Mouse (Mus musculus) heart, postnatal 4 days (tissue): ENCODE results near the gene Mrpl54. TPM values are rescaled to one million over a fixed set of nuclear protein-coding genes. Genes with fewer than 3 reads are reported as not detected.
A peak's percentile ranks its signal among the peaks of the same experiment; 100 is the strongest.
"Not testable (repeated sequence)": the region's sequence is repeated elsewhere in the genome, so short reads cannot be mapped to it uniquely, and the experiment has no call there.

Source experiments
- DNase-seq: peaks from one replicate; pipeline ENCODE4 v3.0.0; 2021
- microRNA-seq, 2 experiments: library from miRNA; unstranded; fragments of <30 nt; microRNA quantifications; one replicate each; pipeline ENCODE4 v1.2.0; 2021 to 2022
- total RNA-seq, 2 experiments: library from RNA; stranded (reverse); gene quantifications; 2 replicates each; pipeline ENCODE4 v1.2.3; 2021

Gene Mrpl54
- total RNA-seq, 2 experiments from 2014 or later, result 118 to 125 TPM

DNA sequence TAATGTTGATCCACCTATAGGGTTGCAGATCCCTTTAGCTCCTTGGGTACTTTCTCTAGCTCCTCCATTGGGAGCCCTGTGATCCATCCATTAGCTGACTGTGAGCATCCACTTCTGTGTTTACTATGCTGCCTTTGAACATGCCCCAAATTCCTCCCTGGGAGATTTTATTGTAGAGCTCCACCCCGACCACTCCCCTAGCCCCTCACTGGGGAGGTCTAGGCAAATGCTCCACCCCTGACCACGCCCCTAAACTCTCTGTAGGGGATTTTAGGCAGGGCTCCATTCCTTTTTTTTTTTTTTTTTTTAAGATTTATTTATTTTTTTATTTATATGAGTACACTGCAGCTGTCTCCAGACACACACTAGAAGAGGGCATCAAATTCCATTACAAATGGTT lies 43.0 kb downstream of the Mrpl54 start:
- not testable (repeated sequence) for DNase-seq

GRCm38 (mm10) chr10:81221402-81222015 lies 45.2 kb downstream of the Mrpl54 start:
- no peak for DNase-seq

DNA sequence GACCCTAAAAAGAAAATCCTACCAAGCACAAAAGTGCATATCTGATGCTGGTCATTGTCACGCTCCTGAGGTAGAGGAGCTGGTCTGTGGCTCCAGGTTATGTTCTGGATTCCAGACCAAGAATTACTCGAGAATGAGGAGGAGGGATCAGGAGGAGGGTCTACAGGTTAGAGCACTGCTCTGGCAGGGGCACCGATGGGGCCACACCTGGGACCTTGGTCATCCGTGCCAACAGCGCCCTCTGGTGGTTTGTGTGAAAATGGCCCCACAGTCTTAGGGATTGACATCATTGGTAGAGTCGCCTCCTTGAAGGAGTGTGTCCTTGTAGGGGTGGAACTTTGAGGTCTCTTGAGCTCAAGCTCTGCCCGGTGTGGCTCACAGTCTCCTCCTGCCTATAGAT lies 48.8 kb downstream of the Mrpl54 start:
- peak; percentile 81 for DNase-seq

GRCm38 (mm10) chr10:81217267-81217666 lies 49.5 kb downstream of the Mrpl54 start:
- DNase-seq, result peak; percentile 47

DNA sequence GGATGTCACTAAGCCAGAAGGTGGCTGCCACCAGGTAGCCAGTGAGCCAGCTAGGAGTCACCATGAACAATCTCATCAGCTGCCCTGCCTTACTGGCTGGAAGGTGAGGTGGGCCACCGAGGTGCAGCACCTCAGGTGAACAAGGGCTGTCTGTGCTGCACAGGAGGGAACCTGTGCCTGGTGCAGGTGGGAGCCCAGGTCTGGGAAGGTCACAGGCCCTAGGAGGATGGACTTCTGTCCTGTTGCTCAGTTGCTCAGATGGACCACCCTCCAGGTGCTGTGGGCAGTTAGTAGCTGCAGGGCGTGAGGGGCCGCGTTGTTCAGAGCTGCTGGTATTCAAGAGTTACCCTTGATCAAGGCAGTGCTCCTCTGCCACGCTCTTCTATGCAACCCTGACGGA lies 49.9 kb downstream of the Mrpl54 start:
- DNase-seq, result no peak

- DNase-seq, result no peak
These were observed 50.5 kb downstream of the Mrpl54 start for GRCm38 (mm10) chr10:81216260-81216659.

Small RNAs within 50 kb of the gene (microRNA-seq; reads per million reads assigned to microRNA genes)
- 22.5 to 23.9 reads per million in 2 experiments for gene Mir3057

Other genes with a start within 250 kb of the Mrpl54 start
- not detected for gene Diras1, start 241.3 kb downstream of the Mrpl54 start, total RNA-seq
- gene Slc39a3, start 229.5 kb downstream of the Mrpl54 start, total RNA-seq, result 1 to 10 TPM; 7.6 to 7.8 TPM
- 100 to 1,000 TPM; 102 to 103 TPM for gene Sgta, start 206.8 kb downstream of the Mrpl54 start, total RNA-seq
- 10 to 100 TPM; 14.5 to 15.5 TPM for gene Thop1, start 196.9 kb downstream of the Mrpl54 start, total RNA-seq
- 1 to 10 TPM; 1.8 to 2.3 TPM for gene Creb3l3, start 168.1 kb downstream of the Mrpl54 start, total RNA-seq
- 100 to 1,000 TPM; 134 to 141 TPM for gene Map2k2, start 161.0 kb downstream of the Mrpl54 start, total RNA-seq
- gene Zbtb7a, start 131.7 kb downstream of the Mrpl54 start, total RNA-seq, result 10 to 100 TPM; 37.0 to 43.0 TPM
- gene Pias4, start 99.0 kb downstream of the Mrpl54 start, total RNA-seq, result 10 to 100 TPM; 17.5 to 18.6 TPM
- 1,000 to 10,000 TPM; 1,326 to 1,351 TPM for gene Eef2, start 90.3 kb downstream of the Mrpl54 start, total RNA-seq
- gene Dapk3, start 83.9 kb downstream of the Mrpl54 start, total RNA-seq, result 10 to 100 TPM; 41.9 to 45.7 TPM
- not detected for gene 4930442H23Rik, start 83.1 kb downstream of the Mrpl54 start, total RNA-seq
- gene Nmrk2, start 64.9 kb downstream of the Mrpl54 start, total RNA-seq, result 10 to 100 TPM; 44.1 to 74.9 TPM
- gene Atcay, start 36.1 kb downstream of the Mrpl54 start, total RNA-seq, result under 1 TPM; 0.23 to 0.24 TPM
- gene Zfr2, start 33.8 kb downstream of the Mrpl54 start, total RNA-seq, result 1 to 10 TPM; 4.2 to 5.5 TPM
- gene Matk, start 14.0 kb downstream of the Mrpl54 start, total RNA-seq, result under 1 TPM; 0.21 to 0.56 TPM
- 10 to 100 TPM; 49.0 to 53.0 TPM for gene Apba3, start within 50 bp of the Mrpl54 start, total RNA-seq
- gene Tjp3, start 24.6 kb upstream of the Mrpl54 start, total RNA-seq, result under 1 TPM in 1 of 2 experiments, not detected in 1; 0.50 TPM
- 10 to 100 TPM; 52.0 to 55.4 TPM for gene Pip5k1c, start 26.0 kb upstream of the Mrpl54 start, total RNA-seq
- 10 to 100 TPM; 20.7 to 21.0 TPM for gene Cactin, start 54.2 kb upstream of the Mrpl54 start, total RNA-seq
- 1 to 10 TPM; 5.5 to 5.6 TPM for gene Tbxa2r, start 61.8 kb upstream of the Mrpl54 start, total RNA-seq
- gene Gipc3, start 76.3 kb upstream of the Mrpl54 start, total RNA-seq, result 1 to 10 TPM; 2.2 to 3.3 TPM
- gene Hmg20b, start 83.5 kb upstream of the Mrpl54 start, total RNA-seq, result 100 to 1,000 TPM; 107 to 113 TPM
- 10 to 100 TPM; 12.1 to 13.5 TPM for gene Mfsd12, start 90.6 kb upstream of the Mrpl54 start, total RNA-seq
- 1 to 10 TPM in 1 of 2 experiments, under 1 TPM in 1; 0.63 to 2.0 TPM for gene 4930404N11Rik, start 98.9 kb upstream of the Mrpl54 start, total RNA-seq
- gene Fzr1, start 111.6 kb upstream of the Mrpl54 start, total RNA-seq, result 10 to 100 TPM; 55.4 to 56.8 TPM
- gene Dohh, start 117.5 kb upstream of the Mrpl54 start, total RNA-seq, result 10 to 100 TPM; 52.9 to 55.9 TPM
- gene Gm48551, start 117.5 kb upstream of the Mrpl54 start, total RNA-seq, result under 1 TPM; 0.55 to 0.70 TPM
- gene Gm48552, start 122.1 kb upstream of the Mrpl54 start, total RNA-seq, result under 1 TPM; 0.72 to 0.98 TPM
- 1 to 10 TPM; 1.9 to 2.4 TPM for gene Smim24, start 126.1 kb upstream of the Mrpl54 start, total RNA-seq
- 100 to 1,000 TPM; 125 to 130 TPM for gene Nfic, start 188.7 kb upstream of the Mrpl54 start, total RNA-seq
- under 1 TPM; 0.09 to 0.33 TPM for gene Celf5, start 215.8 kb upstream of the Mrpl54 start, total RNA-seq
- 10 to 100 TPM; 57.1 to 62.3 TPM for gene Ncln, start 229.5 kb upstream of the Mrpl54 start, total RNA-seq
- gene S1pr4, start 233.2 kb upstream of the Mrpl54 start, total RNA-seq, result under 1 TPM; 0.50 to 0.57 TPM